Mouse (Mus musculus): ENCODE data around the gene Stk40. TPM values are rescaled to one million over a fixed set of nuclear protein-coding genes. Genes with fewer than 3 reads are reported as not detected.
A peak's percentile ranks its signal among the peaks of the same experiment; 100 is the strongest.

Gene Stk40
- polyA plus RNA-seq, 1 experiment from 2014 or later = 41.3 TPM

GRCm38 (mm10) chr4:126150949-126151320 is 47.2 kb downstream of the Stk40 start:
- Histone ChIP-seq H3K4me3 (replicated peaks) (peak overlapping the region; percentile 65), H3K4me2 (peak overlapping the region; percentile 74), H3K9ac (no peak overlapping the region), H3K27me3 (no peaks in the 10 kb centered on the region), H3K27ac (peak overlapping the region; percentile 99), H3K36me3 (peaks cover 31% of the 10 kb centered on the region), H3K9me3 (replicated peaks) (no peaks in the 10 kb centered on the region), H3K4me1 (peaks cover 80% of the 10 kb centered on the region)
- ATAC-seq (replicated peaks; ENCODE audit: low FRiP score) = no peak
- 35% methylated on average over 6 of the region's 6 CpGs for WGBS

- no peak overlapping the region for H3K9ac ChIP-seq
- H3K4me1 ChIP-seq = peaks cover 79% of the 10 kb centered on the region
- 84% methylated on average over 16 of the region's 16 CpGs for WGBS
- H3K4me3 ChIP-seq (replicated peaks) = 0 out of 2 replicates have a peak overlapping the region, but pooled peaks have one; percentile 65
- peak overlapping the region; percentile 74; the same call in 1 of the 2 replicates for H3K4me2 ChIP-seq
- peaks cover 31% of the 10 kb centered on the region for H3K36me3 ChIP-seq
- no peaks in the 10 kb centered on the region for H3K9me3 ChIP-seq (replicated peaks)
- 0 out of 2 replicates have a peak overlapping the region, but pooled peaks have one; percentile 99 for H3K27ac ChIP-seq
- H3K27me3 ChIP-seq = no peaks in the 10 kb centered on the region
- no peak for ATAC-seq (replicated peaks; ENCODE audit: low FRiP score)
Observed at GRCm38 (mm10) chr4:126151701-126152440, 48.1 kb downstream of the Stk40 start.

- no peak for ATAC-seq (replicated peaks; ENCODE audit: low FRiP score)
- Histone ChIP-seq H3K4me3 (replicated peaks) (no peak overlapping the region), H3K27me3 (no peaks in the 10 kb centered on the region), H3K36me3 (peaks cover 31% of the 10 kb centered on the region), H3K4me1 (peaks cover 69% of the 10 kb centered on the region), H3K27ac (peak overlapping the region; percentile 27; the same call in 1 of the 2 replicates), H3K9me3 (replicated peaks) (no peaks in the 10 kb centered on the region), H3K9ac (no peak overlapping the region), H3K4me2 (no peak overlapping the region)
- 63% methylated on average over 14 of the region's 14 CpGs for WGBS
Observed at GRCm38 (mm10) chr4:126152864-126153263, 49.1 kb downstream of the Stk40 start.

DNA sequence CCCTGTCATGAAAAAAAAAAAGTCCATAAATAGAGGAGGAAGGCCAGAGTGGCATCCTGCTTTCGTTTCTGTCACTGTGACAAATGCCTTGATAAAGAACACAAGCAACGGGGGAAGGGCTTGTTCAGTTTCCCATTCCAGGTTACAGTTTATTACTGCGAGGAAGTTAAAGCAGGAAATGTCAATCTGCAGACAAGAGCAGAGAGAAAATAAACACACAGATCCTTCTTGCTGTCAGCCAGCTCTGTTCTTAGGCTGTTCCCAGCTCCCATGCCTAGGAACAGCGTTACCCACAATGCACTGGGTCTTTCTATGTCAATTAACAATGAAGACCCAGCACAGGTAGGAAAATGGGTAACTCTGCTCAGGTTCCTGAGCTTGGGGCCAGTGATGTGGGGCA is 51.4 kb downstream of the Stk40 start:
- no peak for ATAC-seq (replicated peaks; ENCODE audit: low FRiP score)
- no peak overlapping the region for H3K4me2 ChIP-seq
- no peaks in the 10 kb centered on the region for H3K9me3 ChIP-seq (replicated peaks)
- peaks cover 54% of the 10 kb centered on the region for H3K4me1 ChIP-seq
- 23% methylated on average over 4 of the region's 4 CpGs for WGBS
- no peak overlapping the region for H3K9ac ChIP-seq
- no peak overlapping the region for H3K4me3 ChIP-seq (replicated peaks)
- H3K27me3 ChIP-seq = no peaks in the 10 kb centered on the region
- peaks cover 26% of the 10 kb centered on the region for H3K36me3 ChIP-seq
- H3K27ac ChIP-seq = peak overlapping the region; percentile 92

GRCm38 (mm10) chr4:126155869-126156268 is 52.1 kb downstream of the Stk40 start:
- 22% methylated on average over 2 of the region's 2 CpGs for WGBS
- peaks cover 25% of the 10 kb centered on the region for H3K36me3 ChIP-seq
- H3K9me3 ChIP-seq (replicated peaks) = no peaks in the 10 kb centered on the region
- no peak overlapping the region for H3K9ac ChIP-seq
- no peak overlapping the region for H3K4me3 ChIP-seq (replicated peaks)
- peak overlapping the region; percentile 92 for H3K27ac ChIP-seq
- peak; percentile 66 for ATAC-seq (replicated peaks; ENCODE audit: low FRiP score)
- H3K27me3 ChIP-seq = no peaks in the 10 kb centered on the region
- no peak overlapping the region for H3K4me2 ChIP-seq
- peaks cover 49% of the 10 kb centered on the region for H3K4me1 ChIP-seq

GRCm38 (mm10) chr4:126156617-126157016 is 52.9 kb downstream of the Stk40 start:
- peak overlapping the region; percentile 92 for H3K27ac ChIP-seq
- peaks cover 18% of the 10 kb centered on the region for H3K36me3 ChIP-seq
- 58% methylated on average over 5 of the region's 5 CpGs for WGBS
- peaks cover 46% of the 10 kb centered on the region for H3K4me1 ChIP-seq
- no peaks in the 10 kb centered on the region for H3K9me3 ChIP-seq (replicated peaks)
- H3K4me3 ChIP-seq (replicated peaks) = no peak overlapping the region
- no peak overlapping the region for H3K9ac ChIP-seq
- no peak for ATAC-seq (replicated peaks; ENCODE audit: low FRiP score)
- H3K27me3 ChIP-seq = no peaks in the 10 kb centered on the region
- H3K4me2 ChIP-seq = no peak overlapping the region

GRCm38 (mm10) chr4:126157562-126157961 is 53.8 kb downstream of the Stk40 start:
- no peak overlapping the region for H3K27ac ChIP-seq
- H3K27me3 ChIP-seq = no peaks in the 10 kb centered on the region
- WGBS = 94% methylated on average over 6 of the region's 6 CpGs
- H3K9ac ChIP-seq = no peak overlapping the region
- peaks cover 49% of the 10 kb centered on the region for H3K4me1 ChIP-seq
- H3K4me2 ChIP-seq = no peak overlapping the region
- H3K4me3 ChIP-seq (replicated peaks) = no peak overlapping the region
- no peaks in the 10 kb centered on the region for H3K9me3 ChIP-seq (replicated peaks)
- H3K36me3 ChIP-seq = peaks cover 10% of the 10 kb centered on the region
- ATAC-seq (replicated peaks; ENCODE audit: low FRiP score) = no peak

GRCm38 (mm10) chr4:126159455-126159854 is 55.7 kb downstream of the Stk40 start:
- Histone ChIP-seq H3K27me3 (no peaks in the 10 kb centered on the region), H3K4me1 (peaks cover 56% of the 10 kb centered on the region), H3K4me3 (replicated peaks) (no peak overlapping the region), H3K4me2 (no peak overlapping the region), H3K9ac (no peak overlapping the region), H3K36me3 (no peaks in the 10 kb centered on the region), H3K9me3 (replicated peaks) (no peaks in the 10 kb centered on the region), H3K27ac (no peak overlapping the region)
- WGBS = 74% methylated on average over 8 of the region's 8 CpGs
- no peak for ATAC-seq (replicated peaks; ENCODE audit: low FRiP score)

- 82% methylated on average over 8 of the region's 8 CpGs for WGBS
- H3K9me3 ChIP-seq (replicated peaks) = no peaks in the 10 kb centered on the region
- no peaks in the 10 kb centered on the region for H3K27me3 ChIP-seq
- no peak overlapping the region for H3K9ac ChIP-seq
- H3K4me1 ChIP-seq = peaks cover 41% of the 10 kb centered on the region
- ATAC-seq (replicated peaks; ENCODE audit: low FRiP score) = no peak
- no peak overlapping the region for H3K4me3 ChIP-seq (replicated peaks)
- no peak overlapping the region for H3K4me2 ChIP-seq
- H3K27ac ChIP-seq = no peak overlapping the region
- peaks cover 7% of the 10 kb centered on the region for H3K36me3 ChIP-seq
Observed at GRCm38 (mm10) chr4:126160981-126161380, 57.2 kb downstream of the Stk40 start.

DNA sequence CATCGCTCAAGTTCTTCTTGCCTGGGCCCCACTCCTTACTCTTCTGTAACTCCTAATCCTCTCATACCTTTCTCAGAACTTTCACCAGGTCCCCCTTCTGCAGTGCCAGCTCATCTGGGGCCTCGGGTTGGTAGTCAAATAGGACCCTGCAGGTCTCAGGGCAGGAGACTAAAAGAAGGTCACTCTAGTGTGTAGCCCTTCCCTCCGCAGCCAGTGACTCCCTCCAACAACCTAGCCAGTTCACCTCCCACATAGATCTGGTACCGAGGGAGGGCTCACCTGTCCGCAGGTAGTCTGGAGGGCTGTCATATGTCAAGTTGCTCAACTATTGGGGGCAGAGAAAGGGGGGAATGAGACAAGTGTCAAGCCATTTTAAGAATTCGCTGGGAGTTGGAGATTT is 57.7 kb downstream of the Stk40 start:
- Histone ChIP-seq H3K27ac (no peak overlapping the region), H3K4me1 (peaks cover 36% of the 10 kb centered on the region), H3K27me3 (no peaks in the 10 kb centered on the region), H3K4me2 (peak overlapping the region; percentile 97), H3K9me3 (replicated peaks) (no peaks in the 10 kb centered on the region), H3K4me3 (replicated peaks) (no peak overlapping the region), H3K9ac (no peak overlapping the region), H3K36me3 (peaks cover 12% of the 10 kb centered on the region)
- WGBS = 83% methylated on average over 6 of the region's 6 CpGs
- ATAC-seq (replicated peaks; ENCODE audit: low FRiP score) = no peak

DNA sequence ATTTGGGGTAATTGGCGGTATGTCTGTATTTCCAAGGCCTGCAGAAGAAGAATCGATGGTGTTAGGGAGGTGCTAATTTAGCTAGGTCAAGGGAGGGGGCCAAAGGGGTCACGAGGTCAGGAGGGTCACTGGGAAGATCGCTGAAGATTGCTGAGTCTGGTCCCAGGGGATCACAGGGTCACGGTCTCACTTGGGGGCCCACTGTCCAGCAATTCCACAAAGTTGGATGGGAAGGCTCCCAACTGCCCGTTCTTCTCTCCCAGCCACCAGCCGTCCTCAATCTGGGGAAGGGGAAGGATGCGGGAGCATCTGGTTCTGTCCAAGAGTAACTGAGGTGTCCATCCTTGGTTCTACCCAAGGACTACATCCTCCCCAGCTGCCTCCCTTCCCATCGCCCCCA is 58.2 kb downstream of the Stk40 start:
- 47% methylated on average over 9 of the region's 9 CpGs for WGBS
- H3K36me3 ChIP-seq = peaks cover 17% of the 10 kb centered on the region
- peak overlapping the region; percentile 71; the same call in 1 of the 2 replicates for H3K9ac ChIP-seq
- no peaks in the 10 kb centered on the region for H3K9me3 ChIP-seq (replicated peaks)
- H3K27ac ChIP-seq = peak overlapping the region; percentile 90
- ATAC-seq (replicated peaks; ENCODE audit: low FRiP score) = 0 out of 2 replicates have a peak, but pooled peaks have one; percentile 1
- H3K27me3 ChIP-seq = no peaks in the 10 kb centered on the region
- peak overlapping the region; percentile 63 for H3K4me3 ChIP-seq (replicated peaks)
- H3K4me2 ChIP-seq = peak overlapping the region; percentile 97
- peaks cover 33% of the 10 kb centered on the region for H3K4me1 ChIP-seq

- WGBS = 1% methylated on average over 44 of the region's 44 CpGs
- Histone ChIP-seq H3K4me3 (replicated peaks) (peak overlapping the region; percentile 63), H3K9ac (peak overlapping the region; percentile 71), H3K27me3 (no peaks in the 10 kb centered on the region), H3K27ac (peak overlapping the region; percentile 90), H3K36me3 (peaks cover 23% of the 10 kb centered on the region), H3K4me2 (peak overlapping the region; percentile 97), H3K9me3 (replicated peaks) (no peaks in the 10 kb centered on the region), H3K4me1 (peaks cover 33% of the 10 kb centered on the region)
- ATAC-seq (replicated peaks; ENCODE audit: low FRiP score) = peak; percentile 94
Observed at GRCm38 (mm10) chr4:126162544-126163066, 58.8 kb downstream of the Stk40 start.
